Mouse (Mus musculus) kidney, adult 2 months (tissue): ENCODE data around the gene Fam107b.

Source experiments
- CTCF ChIP-seq: fragments of 200-500 bp; conservative IDR thresholded peaks from 2 replicates; pipeline ENCODE4 v1.5.1; 2011; ENCODE audit warnings: low read depth, mild to moderate bottlenecking, control low read depth, low read length, moderate library complexity, mixed read lengths; ENCODE audit not compliant: insufficient read depth, insufficient read length
- POLR2A ChIP-seq: fragments of 200-500 bp; IDR thresholded peaks from one replicate; pipeline ENCODE4 v1.6.1; 2011; ENCODE audit warnings: low read depth, low read length, control low read depth

DNA sequence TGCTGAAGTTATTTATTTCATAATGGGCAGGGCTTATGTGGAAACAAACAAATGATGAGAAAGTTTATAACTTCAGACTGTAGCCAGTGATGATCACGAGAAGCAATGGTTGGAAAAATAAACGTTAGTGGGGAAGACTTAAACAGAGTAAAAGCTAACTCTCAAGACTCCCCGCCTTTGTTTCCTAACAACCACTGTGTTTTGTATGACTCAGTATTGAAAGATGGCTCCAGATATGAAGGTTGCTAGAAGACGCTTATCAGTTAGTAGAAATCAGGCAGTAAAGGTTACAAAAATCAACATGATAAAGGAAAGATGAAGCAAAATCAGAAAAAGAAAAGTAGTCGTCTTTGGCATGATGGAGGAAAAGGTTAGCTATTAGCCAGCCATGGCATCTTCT lies 78.9 kb downstream of the Fam107b start:
- no peak for TF ChIP-seq POLR2A
- no peak for TF ChIP-seq CTCF
